Mouse (Mus musculus): ENCODE measurements around the gene Plau.

DNA sequence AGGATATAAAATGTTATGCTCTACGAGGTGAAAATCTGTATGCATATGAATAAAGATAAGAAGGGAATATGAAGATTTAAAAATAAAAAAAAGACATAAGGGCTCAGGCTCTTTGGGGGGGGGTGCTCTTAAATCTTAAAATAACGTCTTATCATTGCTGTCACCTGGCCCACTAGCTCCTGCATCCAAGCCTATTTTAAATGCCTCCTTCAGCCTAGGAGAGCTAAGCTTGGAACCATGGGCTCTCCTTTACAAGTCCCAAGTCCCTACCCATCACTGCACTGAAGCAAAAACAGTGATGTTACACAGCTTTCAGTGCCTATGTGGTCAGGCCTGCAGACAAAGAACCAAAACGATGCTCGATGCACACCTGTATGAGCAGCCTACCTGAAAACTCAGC lies 46.9 kb upstream of the Plau start:
- TF ChIP-seq CTCF (IDR thresholded peaks at IDR 0.05; ENCODE audit: control insufficient read depth, insufficient read depth, insufficient replicate concordance, low read depth, low read length) = no peak
- no peak for TF ChIP-seq POLR2A (IDR thresholded peaks at IDR 0.05; ENCODE audit: control insufficient read depth, low read depth, low read length)

Measured in testis, adult 2 months (tissue).